ENCODE assay signal across 27 mouse cellular contexts in the genomic region with DNA sequence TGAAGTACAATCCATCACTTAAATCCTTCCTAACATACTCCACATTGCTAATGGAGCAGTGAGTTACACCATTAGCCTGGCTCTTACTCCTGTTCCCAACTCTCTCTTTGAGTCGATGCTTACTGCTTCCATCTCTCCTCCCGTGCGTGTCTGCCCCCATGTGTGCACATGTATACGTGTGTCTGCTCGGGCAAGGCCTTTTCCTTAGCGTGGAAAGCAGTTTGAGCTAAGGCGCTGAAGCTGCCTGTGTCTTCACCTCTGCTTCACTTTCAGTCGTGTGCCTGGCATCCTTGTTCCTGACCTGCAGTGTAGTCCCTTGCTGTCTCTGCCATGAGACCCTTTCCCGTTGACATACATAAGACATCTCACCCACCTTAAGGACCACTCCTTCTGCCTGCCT. TPM values are rescaled to one million over a fixed set of nuclear protein-coding genes. Genes with fewer than 3 reads are reported as not detected.
A peak's percentile ranks its signal among the peaks of the same experiment; 100 is the strongest.
DNase-seq lines count a peak whose midpoint lies in the region; ATAC-seq lines count a peak whose summit lies in the region.
"Had no signal": no experiment of that assay in that cellular context is flagged by ENCODE, and none has a peak within 500 bp of the region (broad histone marks: within the 10 kb centered on the region; RNA-seq: fewer than 3 reads in every experiment).

No protein-coding gene starts in this region.

- no peak for ATAC-seq in heart, embryonic 11.5 days (replicated peaks; ENCODE audit: insufficient number of reproducible peaks, low FRiP score, low TSS enrichment)
- ATAC-seq in heart, embryonic 14.5 days (ENCODE audit: insufficient number of reproducible peaks, insufficient read depth, low FRiP score, low read depth): no peak
- no peak for ATAC-seq in heart, embryonic 16.5 days (replicated peaks; ENCODE audit: extremely low read depth, insufficient read depth, low FRiP score)
- ATAC-seq: activated CD4-positive, CD25-positive, alpha-beta regulatory T cell, adult 4 months; forebrain, embryonic 13.5 days; forebrain, embryonic 16.5 days; hindbrain, postnatal 0 days; inflammation-experienced regulatory T-cells, adult 6 months; intestine, embryonic 16.5 days had no signal

- peak; percentile 79 for DNase-seq in heart, adult 11 months
- DNase-seq in heart, postnatal 4 days: no peak
- DNase-seq in heart, adult 8-10 months (ENCODE audit: low spot score): no peak
- no peak for DNase-seq in heart, adult 9 months (ENCODE audit: low spot score in 2 of 2)
- DNase-seq in adrenal gland, postnatal 10 days: no peak
- DNase-seq: adrenal gland, adult 8-10 months; adrenal gland, postnatal 36 days; cerebellum, adult 18-20 months; cerebellum, adult 9-10 months; cerebellum, postnatal 14 days; gastrocnemius, postnatal 10 days; gastrocnemius, postnatal 36 days; kidney, adult 18-20 months; kidney, adult 9 months had no signal

- H3K9me3 ChIP-seq in heart, embryonic 11.5 days (replicated peaks; ENCODE audit: control insufficient read depth, low read length): no peaks in the 10 kb centered on the region
- H3K9me3 ChIP-seq in heart, embryonic 14.5 days (ENCODE audit: control insufficient read depth, low read length): no peaks in the 10 kb centered on the region
- H3K9me3 ChIP-seq in heart, embryonic 16.5 days (replicated peaks; ENCODE audit: control insufficient read depth, low read length): no peaks in the 10 kb centered on the region
- H3K9me3 ChIP-seq: forebrain, embryonic 10.5 days; forebrain, embryonic 13.5 days had no signal

- peak overlapping the region; percentile 1; the same call in 1 of the 2 replicates for H3K27ac ChIP-seq in heart, embryonic 11.5 days (ENCODE audit: low read depth, low read length)
- peak overlapping the region; percentile 49 to 58 for H3K27ac ChIP-seq in heart, embryonic 14.5 days (replicated peaks in 1 of 2; ENCODE audit: control insufficient read depth in 1 of 2, insufficient read depth in 1 of 2, low read depth in 2 of 2, low read length in 2 of 2)
- peak overlapping the region; percentile 44 for H3K27ac ChIP-seq in heart, embryonic 16.5 days (ENCODE audit: low read length)
- H3K27ac ChIP-seq: forebrain, embryonic 10.5 days; forebrain, embryonic 13.5 days; hindbrain, embryonic 14.5 days; hindbrain, postnatal 0 days had no signal

- H3K36me3 ChIP-seq in heart, embryonic 11.5 days (ENCODE audit: control insufficient read depth, insufficient read depth, low read length): no peaks in the 10 kb centered on the region
- H3K36me3 ChIP-seq in heart, embryonic 14.5 days (ENCODE audit: control insufficient read depth, insufficient read depth, low read length): peaks cover 50% of the 10 kb centered on the region
- peaks cover 3% of the 10 kb centered on the region; the same call in 1 of the 2 replicates for H3K36me3 ChIP-seq in heart, embryonic 16.5 days (ENCODE audit: control insufficient read depth, insufficient read depth)

- H3K4me3 ChIP-seq in heart, embryonic 11.5 days (ENCODE audit: low read depth, low read length): no peak overlapping the region
- H3K4me3 ChIP-seq in heart, embryonic 14.5 days (ENCODE audit: control insufficient read depth in 1 of 2, insufficient read depth in 1 of 2, low read depth in 1 of 2, low read length in 2 of 2): no peak overlapping the region
- no peak overlapping the region for H3K4me3 ChIP-seq in heart, embryonic 16.5 days (ENCODE audit: low read length)
- H3K4me3 ChIP-seq: forebrain, embryonic 10.5 days; forebrain, embryonic 13.5 days had no signal

- peaks cover 51% of the 10 kb centered on the region for H3K4me1 ChIP-seq in heart, embryonic 11.5 days (ENCODE audit: control insufficient read depth, insufficient read depth, low read length)
- H3K4me1 ChIP-seq in heart, embryonic 14.5 days (ENCODE audit: control insufficient read depth in 2 of 2, insufficient read depth in 2 of 2, low read length in 2 of 2): peaks cover 34 to 86% of the 10 kb centered on the region in 2 experiments
- peaks cover 56% of the 10 kb centered on the region for H3K4me1 ChIP-seq in heart, embryonic 16.5 days (ENCODE audit: control insufficient read depth, insufficient read depth, low read length)

- no peak overlapping the region for H3K4me2 ChIP-seq in heart, embryonic 11.5 days
- H3K4me2 ChIP-seq in heart, embryonic 14.5 days (ENCODE audit: low read length): peak overlapping the region; percentile 34; the same call in 1 of the 2 replicates
- H3K4me2 ChIP-seq in heart, embryonic 16.5 days (ENCODE audit: low read depth, low read length): no peak overlapping the region
- H3K4me2 ChIP-seq: forebrain, embryonic 13.5 days; hindbrain, embryonic 14.5 days had no signal

- H3K9ac ChIP-seq in heart, embryonic 11.5 days (ENCODE audit: low read depth, low read length): no peak overlapping the region
- no peak overlapping the region for H3K9ac ChIP-seq in heart, embryonic 14.5 days (ENCODE audit: low read length)
- H3K9ac ChIP-seq in heart, embryonic 16.5 days (ENCODE audit: low read length): 0 out of 2 replicates have a peak overlapping the region, but pooled peaks have one; percentile 1
- H3K9ac ChIP-seq: forebrain, embryonic 13.5 days; hindbrain, embryonic 14.5 days had no signal

- H3K27me3 ChIP-seq in heart, embryonic 11.5 days (ENCODE audit: control insufficient read depth, insufficient read depth, low read length): no peaks in the 10 kb centered on the region
- no peaks in the 10 kb centered on the region for H3K27me3 ChIP-seq in heart, embryonic 14.5 days (ENCODE audit: control insufficient read depth, insufficient read depth, low read length)
- H3K27me3 ChIP-seq in heart, embryonic 16.5 days (ENCODE audit: control insufficient read depth, insufficient read depth, low read length): no peaks in the 10 kb centered on the region
- H3K27me3 ChIP-seq: forebrain, embryonic 13.5 days had no signal

- 78% methylated on average over 9 of the region's 9 CpGs for WGBS in heart, embryonic 11.5 days (ENCODE audit: insufficient replicate concordance)
- WGBS in heart, embryonic 14.5 days: 67% methylated on average over 9 of the region's 9 CpGs
- WGBS in heart, embryonic 16.5 days: 70% methylated on average over 9 of the region's 9 CpGs

RNA-seq across cellular contexts. Expression of a gene that starts 7.2 kb away (rescaled TPM):
- 1 to 10 TPM; 4.4 to 4.5 TPM for total RNA-seq in heart, postnatal 4 days (2021)
- 6.6 and 6.9 TPM in 2 replicates for polyA plus RNA-seq in heart, embryonic 11.5 days (2014; fragmentation: Nextera tagmentation; extraction: Ambion mirVana)
- total RNA-seq in heart, adult 8-10 months (2022): 1 to 10 TPM; 2.2 to 3.6 (median 2.3) TPM
- 8.6 and 8.9 TPM in 2 replicates for polyA plus RNA-seq in heart, embryonic 14.5 days (2014; fragmentation: Nextera tagmentation; extraction: Ambion mirVana)
- 8.7 and 9.0 TPM in 2 replicates for polyA plus RNA-seq in heart, embryonic 16.5 days (2015; fragmentation: Nextera tagmentation; extraction: Ambion mirVana)
- total RNA-seq in adrenal gland, postnatal 10 days (2021): 10 to 100 TPM; 10.7 to 17.4 TPM

RNA-seq across cellular contexts. Expression of a gene that starts 14.0 kb away (rescaled TPM):
- 100 to 1,000 TPM; 233 to 249 TPM for total RNA-seq in heart, postnatal 4 days (2021)
- 38.8 and 44.0 TPM in 2 replicates for polyA plus RNA-seq in heart, embryonic 11.5 days (2014; fragmentation: Nextera tagmentation; extraction: Ambion mirVana)
- 100 to 1,000 TPM; 227 to 263 (median 245) TPM for total RNA-seq in heart, adult 8-10 months (2022)
- polyA plus RNA-seq in heart, embryonic 14.5 days (2014; fragmentation: Nextera tagmentation; extraction: Ambion mirVana): 60.9 and 68.3 TPM in 2 replicates
- polyA plus RNA-seq in heart, embryonic 16.5 days (2015; fragmentation: Nextera tagmentation; extraction: Ambion mirVana): 66.2 and 72.2 TPM in 2 replicates
- 10 to 100 TPM; 39.2 to 58.2 TPM for total RNA-seq in adrenal gland, postnatal 10 days (2021)
- total RNA-seq: granulocyte monocyte progenitor cell, adult 5-6 weeks had no signal

RNA-seq across cellular contexts. Expression of a gene that starts 54.1 kb away (rescaled TPM):
- not detected for total RNA-seq in heart, postnatal 4 days (2021)
- polyA plus RNA-seq in heart, embryonic 11.5 days (2014; fragmentation: Nextera tagmentation; extraction: Ambion mirVana): not detected in 2 replicates
- not detected for total RNA-seq in heart, adult 8-10 months (2022)
- not detected in 2 replicates for polyA plus RNA-seq in heart, embryonic 14.5 days (2014; fragmentation: Nextera tagmentation; extraction: Ambion mirVana)
- polyA plus RNA-seq in heart, embryonic 16.5 days (2015; fragmentation: Nextera tagmentation; extraction: Ambion mirVana): 0.36 and 0.45 TPM in 2 replicates
- under 1 TPM in 1 of 2 experiments, not detected in 1; 0.48 TPM for total RNA-seq in adrenal gland, postnatal 10 days (2021)
- total RNA-seq: adrenal gland, postnatal 36 days had no signal
- polyA plus RNA-seq: embryonic facial prominence, embryonic 11.5 days; forebrain, embryonic 10.5 days had no signal

Comparison
In these comparisons a context has a peak if more than half of its experiments do, and no peak if none do; other contexts are left out.
1. H3K27ac ChIP-seq: peak in every context shown above with its lines; median percentile 54 in heart, embryonic 14.5 days; 44 in heart, embryonic 16.5 days; 1 in heart, embryonic 11.5 days.